Mouse (Mus musculus) midbrain, embryonic 12.5 days (tissue): ENCODE measurements around the gene Mrps15. TPM values are rescaled to one million over a fixed set of nuclear protein-coding genes. Genes with fewer than 3 reads are reported as not detected.
A peak's percentile ranks its signal among the peaks of the same experiment; 100 is the strongest.

ENCODE experiments used
- ATAC-seq: fragments of 200-750 bp; cut with Nextera tagmentation; 2 replicates; pipeline ENCODE4 v1.8.0; 2017; ENCODE audit warnings: low read depth, moderate TSS enrichment, moderate library complexity; ENCODE audit not compliant: low FRiP score
- H3K27ac ChIP-seq: fragments of 300-500 bp; sonication (generic); replicated peaks from 2 replicates; pipeline ENCODE4 v1.5.1; 2016; ENCODE audit warnings: mild to moderate bottlenecking
- H3K27me3 ChIP-seq: fragments of 300-500 bp; sonication (generic); 2 replicates; pipeline ENCODE4 v1.6.1; 2016; ENCODE audit warnings: mild to moderate bottlenecking
- H3K36me3 ChIP-seq: fragments of 300-500 bp; sonication (generic); 2 replicates; pipeline ENCODE4 v1.6.1; 2016
- H3K4me1 ChIP-seq: fragments of 300-500 bp; sonication (generic); 2 replicates; pipeline ENCODE4 v1.6.1; 2016
- H3K4me2 ChIP-seq: fragments of 300-500 bp; sonication (generic); replicated peaks from 2 replicates; pipeline ENCODE4 v1.6.1; 2016; ENCODE audit warnings: mild to moderate bottlenecking, moderate library complexity
- H3K4me3 ChIP-seq: fragments of 300-500 bp; sonication (generic); 2 replicates; pipeline ENCODE4 v1.5.1; 2016; ENCODE audit warnings: mild to moderate bottlenecking
- H3K9ac ChIP-seq: fragments of 300-500 bp; sonication (generic); replicated peaks from 2 replicates; pipeline ENCODE4 v1.6.1; 2016; ENCODE audit warnings: mild to moderate bottlenecking, moderate library complexity
- H3K9me3 ChIP-seq: fragments of 300-500 bp; sonication (generic); 2 replicates; pipeline ENCODE4 v1.6.1; 2016; ENCODE audit warnings: mild to moderate bottlenecking
- WGBS: fragments of 180-500 bp; shearing (Covaris S2); methylation state at CpG from one replicate; pipeline ENCODE4 v1.1.7; 2016; 5-methylcytosine and 5-hydroxymethylcytosine counted together
- polyA plus RNA-seq: library from polyadenylated mRNA; unstranded; fragments of >200 nt; fragmentation: Nextera tagmentation; extraction: Ambion mirVana; gene quantifications from 2 replicates; pipeline ENCODE4 v1.2.1, GENCODE M21; 2016

Gene Mrps15
- 129 and 136 TPM in 2 replicates for polyA plus RNA-seq

GRCm38 (mm10) chr4:126046851-126047585 is at the start of gene Mrps15:
Gene Mrps15 (plus strand): TSS chr4:126046925.
- H3K9ac ChIP-seq: peak within 1 kb of the TSS; percentile 84
- H3K4me1 ChIP-seq: peaks cover 9% of the 10 kb centered on the region
- H3K27ac ChIP-seq: peak within 1 kb of the TSS; percentile 69
- peak within 1 kb of the TSS; percentile 79 for H3K4me3 ChIP-seq
- H3K4me2 ChIP-seq: peak within 1 kb of the TSS; percentile 89
- H3K27me3 ChIP-seq: no peaks in the 10 kb centered on the region
- WGBS: under 1% methylated on average over 56 of the region's 56 CpGs
- peaks cover 25% of the 10 kb centered on the region for H3K36me3 ChIP-seq
- H3K9me3 ChIP-seq: no peaks in the 10 kb centered on the region
- peak; percentile 95 for ATAC-seq

GRCm38 (mm10) chr4:125997826-125998225 is 48.9 kb upstream of the Mrps15 start:
- Histone ChIP-seq H3K4me2 (no peak overlapping the region), H3K4me1 (no peaks in the 10 kb centered on the region), H3K27ac (no peak overlapping the region), H3K9me3 (peaks cover 20% of the 10 kb centered on the region), H3K27me3 (0 out of 2 replicates have a peak, but pooled peaks cover 3% of the 10 kb centered on the region), H3K9ac (no peak overlapping the region), H3K36me3 (no peaks in the 10 kb centered on the region), H3K4me3 (no peak overlapping the region)
- WGBS: 90% methylated on average over 2 of the region's 2 CpGs
- ATAC-seq: no peak

- Histone ChIP-seq H3K9ac (no peak overlapping the region), H3K4me1 (no peaks in the 10 kb centered on the region), H3K27ac (no peak overlapping the region), H3K4me2 (no peak overlapping the region), H3K9me3 (peaks cover 20% of the 10 kb centered on the region), H3K36me3 (no peaks in the 10 kb centered on the region), H3K27me3 (no peaks in the 10 kb centered on the region), H3K4me3 (no peak overlapping the region)
- 90% methylated on average over 12 of the region's 12 CpGs for WGBS
- ATAC-seq: no peak
Measured at GRCm38 (mm10) chr4:126001311-126002199, 45.2 kb upstream of the Mrps15 start.

- no peak for ATAC-seq
- Histone ChIP-seq H3K27me3 (no peaks in the 10 kb centered on the region), H3K27ac (no peak overlapping the region), H3K4me2 (no peak overlapping the region), H3K4me3 (no peak overlapping the region), H3K9me3 (no peaks in the 10 kb centered on the region), H3K4me1 (no peaks in the 10 kb centered on the region), H3K9ac (no peak overlapping the region), H3K36me3 (no peaks in the 10 kb centered on the region)
- 85% methylated on average over 7 of the region's 7 CpGs for WGBS
Measured at GRCm38 (mm10) chr4:126017676-126018332, 28.9 kb upstream of the Mrps15 start.

- no peak overlapping the region for H3K4me3 ChIP-seq
- no peaks in the 10 kb centered on the region for H3K9me3 ChIP-seq
- H3K36me3 ChIP-seq: no peaks in the 10 kb centered on the region
- no peak overlapping the region for H3K27ac ChIP-seq
- H3K27me3 ChIP-seq: no peaks in the 10 kb centered on the region
- WGBS: 81% methylated on average over 11 of the region's 11 CpGs
- ATAC-seq: no peak
- no peak overlapping the region for H3K4me2 ChIP-seq
- no peak overlapping the region for H3K9ac ChIP-seq
- H3K4me1 ChIP-seq: no peaks in the 10 kb centered on the region
Measured at GRCm38 (mm10) chr4:126018966-126019538, 27.7 kb upstream of the Mrps15 start.

- Histone ChIP-seq H3K27me3 (no peaks in the 10 kb centered on the region), H3K4me1 (no peaks in the 10 kb centered on the region), H3K9ac (no peak within 1 kb of the TSS), H3K4me2 (no peak within 1 kb of the TSS), H3K9me3 (no peaks in the 10 kb centered on the region), H3K36me3 (no peaks in the 10 kb centered on the region), H3K27ac (no peak within 1 kb of the TSS), H3K4me3 (no peak within 1 kb of the TSS)
- 66% methylated on average over 16 of the region's 16 CpGs for WGBS
- ATAC-seq: no peak
Measured at GRCm38 (mm10) chr4:126024303-126024900, 22.3 kb upstream of the Mrps15 start, which contains the start of gene Csf3r. Gene Csf3r (plus strand): TSS chr4:126024550.

- 87% methylated on average over 5 of the region's 5 CpGs for WGBS
- H3K36me3 ChIP-seq: no peaks in the 10 kb centered on the region
- ATAC-seq: no peak
- no peaks in the 10 kb centered on the region for H3K27me3 ChIP-seq
- H3K27ac ChIP-seq: no peak overlapping the region
- H3K9me3 ChIP-seq: no peaks in the 10 kb centered on the region
- no peak overlapping the region for H3K9ac ChIP-seq
- no peak overlapping the region for H3K4me2 ChIP-seq
- H3K4me1 ChIP-seq: no peaks in the 10 kb centered on the region
- H3K4me3 ChIP-seq: no peak overlapping the region
Measured at GRCm38 (mm10) chr4:126025801-126026200, 20.9 kb upstream of the Mrps15 start.

- no peak overlapping the region for H3K9ac ChIP-seq
- no peaks in the 10 kb centered on the region for H3K36me3 ChIP-seq
- no peaks in the 10 kb centered on the region for H3K27me3 ChIP-seq
- no peak overlapping the region for H3K27ac ChIP-seq
- H3K4me2 ChIP-seq: no peak overlapping the region
- ATAC-seq: no peak
- no peak overlapping the region for H3K4me3 ChIP-seq
- 92% methylated on average over 3 of the region's 3 CpGs for WGBS
- H3K9me3 ChIP-seq: no peaks in the 10 kb centered on the region
- H3K4me1 ChIP-seq: no peaks in the 10 kb centered on the region
Measured at GRCm38 (mm10) chr4:126027980-126028379, 18.7 kb upstream of the Mrps15 start.

GRCm38 (mm10) chr4:126029042-126029441 is 17.7 kb upstream of the Mrps15 start:
- H3K4me2 ChIP-seq: no peak overlapping the region
- no peak overlapping the region for H3K4me3 ChIP-seq
- no peaks in the 10 kb centered on the region for H3K36me3 ChIP-seq
- ATAC-seq: no peak
- H3K9me3 ChIP-seq: no peaks in the 10 kb centered on the region
- no peaks in the 10 kb centered on the region for H3K4me1 ChIP-seq
- WGBS: 79% methylated on average over 3 of the region's 3 CpGs
- no peaks in the 10 kb centered on the region for H3K27me3 ChIP-seq
- H3K9ac ChIP-seq: no peak overlapping the region
- H3K27ac ChIP-seq: no peak overlapping the region

- no peaks in the 10 kb centered on the region for H3K27me3 ChIP-seq
- H3K9ac ChIP-seq: no peak overlapping the region
- H3K4me1 ChIP-seq: no peaks in the 10 kb centered on the region
- H3K27ac ChIP-seq: no peak overlapping the region
- H3K9me3 ChIP-seq: no peaks in the 10 kb centered on the region
- no peak overlapping the region for H3K4me2 ChIP-seq
- 78% methylated on average over 5 of the region's 5 CpGs for WGBS
- ATAC-seq: no peak
- no peaks in the 10 kb centered on the region for H3K36me3 ChIP-seq
- no peak overlapping the region for H3K4me3 ChIP-seq
Measured at GRCm38 (mm10) chr4:126030705-126031104, 16.0 kb upstream of the Mrps15 start.

GRCm38 (mm10) chr4:126035413-126035812 is 11.3 kb upstream of the Mrps15 start:
- no peak overlapping the region for H3K4me2 ChIP-seq
- 89% methylated on average over 5 of the region's 5 CpGs for WGBS
- ATAC-seq: no peak
- no peak overlapping the region for H3K4me3 ChIP-seq
- no peaks in the 10 kb centered on the region for H3K4me1 ChIP-seq
- H3K9me3 ChIP-seq: no peaks in the 10 kb centered on the region
- no peak overlapping the region for H3K27ac ChIP-seq
- H3K9ac ChIP-seq: no peak overlapping the region
- H3K36me3 ChIP-seq: no peaks in the 10 kb centered on the region
- H3K27me3 ChIP-seq: no peaks in the 10 kb centered on the region
